Mouse (Mus musculus) liver, embryonic 13.5 days (tissue): ENCODE data around the gene Gjb1. TPM values are rescaled to one million over a fixed set of nuclear protein-coding genes. Genes with fewer than 3 reads are reported as not detected.

Experiments
- polyA plus RNA-seq: library from polyadenylated mRNA; unstranded; fragments of >200 nt; fragmentation: Nextera tagmentation; extraction: Ambion mirVana; gene quantifications from 2 replicates; pipeline ENCODE4 v1.2.1, GENCODE M21; 2015

Gene Gjb1
- polyA plus RNA-seq, 1 experiment from 2014 or later = 50.0 TPM

Other genes starting within 250 kb of the Gjb1 start
- gene Snx12, start 153.8 kb upstream of the Gjb1 start, polyA plus RNA-seq = 17.7 and 21.9 TPM in 2 replicates
- gene Foxo4, start 121.8 kb upstream of the Gjb1 start, polyA plus RNA-seq = 1.5 TPM in 2 replicates
- gene Gm614, start 112.4 kb upstream of the Gjb1 start, polyA plus RNA-seq = not detected in 2 replicates
- gene Il2rg, start 108.1 kb upstream of the Gjb1 start, polyA plus RNA-seq = 9.0 and 11.4 TPM in 2 replicates
- 0.08 TPM in 1 of 2 replicates, not detected in the other for gene Gm20489, start 107.4 kb upstream of the Gjb1 start, polyA plus RNA-seq
- gene Med12, start 102.3 kb upstream of the Gjb1 start, polyA plus RNA-seq = 18.4 and 21.1 TPM in 2 replicates
- 0.14 and 0.21 TPM in 2 replicates for gene Nlgn3, start 77.2 kb upstream of the Gjb1 start, polyA plus RNA-seq
- 6.8 and 7.8 TPM in 2 replicates for gene Zmym3, start 44.5 kb downstream of the Gjb1 start, polyA plus RNA-seq
- 138 and 169 TPM in 2 replicates for gene Nono, start 52.9 kb downstream of the Gjb1 start, polyA plus RNA-seq
- gene Itgb1bp2, start 72.7 kb downstream of the Gjb1 start, polyA plus RNA-seq = 1.1 and 1.5 TPM in 2 replicates
- gene Taf1, start 156.4 kb downstream of the Gjb1 start, polyA plus RNA-seq = 7.3 and 8.3 TPM in 2 replicates